Mouse (Mus musculus) gastrocnemius, postnatal 25 days (tissue): ENCODE data around the gene Gm21411. TPM values are rescaled to one million over a fixed set of nuclear protein-coding genes. Genes with fewer than 3 reads are reported as not detected.
"Not testable (repeated sequence)": the region's sequence is repeated elsewhere in the genome, so short reads cannot be mapped to it uniquely, and the experiment has no call there.

Experiments used
- DNase-seq: peaks from one replicate; pipeline ENCODE4 v3.0.0; 2022
- long read RNA-seq, 2 experiments: library from polyadenylated mRNA; stranded (forward); transcript quantifications; one replicate each; pipeline ENCODE4 v2.0.0; 2021
- total RNA-seq, 2 experiments: library from RNA; stranded (reverse); gene quantifications; 1 replicate in 1 of 2; 2 replicates in 1 of 2; pipeline ENCODE4 v1.2.3; 2021

Gene Gm21411
- not detected for total RNA-seq
- long read RNA-seq, experiment 1: 0 reads
- long read RNA-seq, experiment 2: 0 reads

DNA sequence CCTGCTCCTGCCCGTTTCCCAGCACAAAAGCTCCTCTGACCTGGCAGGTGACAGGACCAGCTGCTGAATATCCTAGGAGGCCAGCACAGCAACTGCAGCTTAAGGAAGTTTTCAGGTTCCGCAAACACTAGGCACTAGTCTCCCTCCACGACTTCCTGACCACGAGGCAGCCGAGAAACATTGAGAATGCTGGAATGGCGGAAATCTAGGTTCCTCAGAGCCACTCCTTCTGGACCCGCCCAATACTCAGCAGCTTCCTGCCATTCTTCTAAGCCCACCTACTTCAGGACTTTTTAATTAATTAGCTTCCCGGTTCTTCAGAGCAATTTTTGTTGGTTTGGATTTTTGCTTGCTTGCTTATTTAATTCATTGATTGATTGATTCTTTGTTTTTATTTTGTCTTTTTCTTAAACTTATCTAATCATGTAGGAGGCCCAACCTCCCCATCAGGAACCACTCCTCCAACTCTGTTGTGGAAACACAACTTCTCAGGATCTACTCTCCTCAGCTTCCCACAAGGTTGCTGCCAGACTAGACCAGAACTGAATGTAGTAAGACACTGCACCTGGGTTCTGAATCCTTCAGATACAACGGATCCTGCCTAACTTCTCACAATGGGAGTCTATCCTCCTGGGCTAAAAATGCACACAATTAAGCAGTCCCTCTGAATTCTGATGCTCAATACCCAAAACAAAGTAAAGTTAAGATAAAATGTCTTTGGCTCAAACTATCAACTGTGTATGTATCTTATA, at the start of gene Gm21411:
Gene Gm21411 (minus strand): TSS at position 205 of the 752 bp plus-strand sequence.
- not testable (repeated sequence) for DNase-seq

DNA sequence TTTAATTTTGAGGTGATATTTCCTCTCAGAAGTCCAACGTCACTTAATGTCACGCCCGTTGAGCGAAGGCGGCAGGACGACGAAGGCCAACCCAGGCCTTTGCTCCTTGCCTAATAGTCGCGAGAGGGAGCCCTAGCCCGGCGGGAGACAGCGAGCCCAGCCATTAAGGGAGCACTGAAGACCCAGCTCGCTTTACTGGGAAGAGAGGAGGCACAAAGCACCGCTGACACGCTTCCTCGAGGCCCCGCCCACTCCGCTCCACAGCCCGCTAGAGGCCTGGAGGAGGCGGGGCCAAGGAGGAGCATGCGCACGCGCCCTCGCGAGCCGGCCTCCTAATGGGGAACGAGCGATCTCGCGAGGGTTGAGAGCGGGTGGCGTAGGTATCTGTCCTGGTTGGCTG, 32.3 kb upstream of the Gm21411 start:
- DNase-seq: not testable (repeated sequence)

DNA sequence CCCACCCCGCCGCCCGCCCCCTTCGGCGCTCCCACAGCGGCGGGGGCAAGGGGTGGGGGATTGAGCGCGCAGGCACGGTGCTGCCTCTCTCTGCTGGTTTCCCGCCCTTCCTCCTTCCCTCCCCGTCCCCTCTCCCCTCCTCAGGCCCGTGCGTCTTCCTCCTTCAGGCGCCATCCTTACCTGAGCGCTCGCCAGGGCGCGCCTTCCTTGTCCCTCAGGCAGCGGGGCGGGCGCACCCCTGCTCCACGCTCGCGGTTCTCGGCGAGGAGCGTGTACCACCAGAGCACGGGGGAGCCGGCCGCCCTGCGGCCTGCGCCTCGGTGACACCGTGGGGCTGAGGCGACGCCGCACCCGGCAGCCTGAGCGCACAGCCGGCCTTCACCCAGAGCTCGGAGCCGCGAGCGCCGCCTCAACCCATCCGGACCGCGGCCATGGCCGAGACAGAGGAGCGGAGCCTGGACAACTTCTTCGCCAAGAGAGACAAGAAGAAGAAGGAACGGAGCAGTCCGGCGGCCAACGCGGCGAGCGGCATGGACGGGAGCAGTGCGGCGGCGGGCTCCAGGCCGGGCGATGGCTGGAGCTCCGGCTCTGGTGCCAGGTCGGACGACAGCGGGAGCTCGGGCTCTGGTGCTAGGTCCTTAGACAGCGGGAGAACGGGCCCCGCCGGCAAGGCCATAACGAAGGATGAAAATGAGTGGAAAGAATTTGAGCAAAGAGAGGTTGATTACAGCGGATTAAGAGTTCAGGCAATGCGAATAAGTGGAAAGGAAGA, 23.1 kb upstream of the Gm21411 start:
- no peak for DNase-seq

DNA sequence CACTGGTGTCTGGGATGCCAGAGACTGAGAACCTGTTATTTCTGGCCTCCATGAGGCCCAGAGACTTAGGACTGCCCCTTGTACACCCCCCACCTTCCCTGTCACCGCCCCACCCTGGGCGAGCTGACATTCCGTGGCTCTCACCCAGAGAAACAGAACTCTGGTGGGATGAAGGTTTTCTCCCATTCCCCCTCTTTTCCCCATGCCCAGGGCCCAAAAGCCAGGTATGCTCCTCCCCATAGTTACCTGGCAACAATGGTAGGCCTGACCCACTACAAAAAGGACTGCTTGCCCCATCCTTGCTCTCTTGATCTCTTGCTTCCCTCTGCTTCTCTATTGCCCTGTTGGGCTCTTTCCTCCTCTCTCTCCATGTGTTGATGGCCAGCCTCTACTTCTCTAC, 5.8 kb upstream of the Gm21411 start:
- DNase-seq: no peak

DNA sequence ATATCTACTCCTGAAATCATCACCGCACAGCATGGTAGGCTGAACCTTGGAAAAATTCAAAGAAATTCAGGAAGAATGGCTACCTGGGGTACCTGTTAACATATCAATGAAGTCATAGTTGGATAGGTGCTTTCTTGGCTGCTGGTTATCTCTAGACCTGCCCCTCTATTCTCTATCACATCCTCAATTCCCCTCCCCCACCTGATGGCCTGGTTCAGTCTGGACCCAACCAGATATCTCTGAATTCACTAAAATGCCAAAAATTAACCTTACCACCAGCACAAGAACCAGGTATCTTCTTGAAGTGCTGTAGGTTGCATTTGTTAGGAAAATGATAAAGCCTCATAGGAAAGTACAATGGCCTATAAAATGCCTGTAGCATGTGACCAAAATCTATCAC, 1.3 kb downstream of the Gm21411 start:
- not testable (repeated sequence) for DNase-seq

DNA sequence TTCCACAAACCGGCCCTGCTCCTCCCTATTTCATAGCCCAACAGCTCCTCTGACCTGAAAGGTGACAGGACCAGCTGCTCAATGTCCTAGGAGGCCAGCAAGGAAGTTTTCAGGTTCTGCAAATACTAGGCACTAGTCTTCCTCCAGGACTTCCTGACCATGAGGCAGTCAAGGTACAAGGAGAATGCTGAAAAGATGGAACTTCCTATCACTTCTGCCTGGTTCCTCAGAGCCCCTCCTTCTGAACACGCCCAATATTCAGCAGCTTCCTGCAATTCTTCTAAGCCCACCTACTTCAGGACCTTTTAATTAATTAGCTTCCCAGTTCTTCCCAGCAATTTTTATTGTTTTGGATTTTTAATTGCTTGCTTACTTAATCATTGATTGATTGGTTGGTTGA, 4.6 kb downstream of the Gm21411 start:
- DNase-seq: not testable (repeated sequence)

DNA sequence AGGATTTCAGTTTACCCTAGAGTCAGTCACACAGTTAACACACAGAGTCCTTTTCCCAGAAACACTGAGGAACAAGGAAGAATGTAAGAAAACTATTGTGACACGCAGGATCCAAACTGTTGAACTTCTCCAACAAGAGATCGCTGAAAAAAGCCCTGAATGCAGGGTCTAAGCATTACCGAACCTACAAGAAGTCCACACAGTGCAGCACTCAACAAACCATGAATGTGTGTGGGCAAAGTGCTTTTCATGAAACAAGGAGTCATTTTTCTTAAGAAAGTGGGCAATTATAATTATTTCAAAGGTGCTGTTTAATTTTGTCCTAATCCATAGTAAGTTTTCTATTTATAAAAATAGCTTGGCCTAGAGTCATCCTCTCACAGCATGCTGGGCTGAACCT, 6.3 kb downstream of the Gm21411 start:
- DNase-seq: not testable (repeated sequence)

Other genes starting within 250 kb of the Gm21411 start
- not detected for gene Zfp989, start 62.4 kb upstream of the Gm21411 start, total RNA-seq
- under 1 TPM in 1 of 2 experiments, not detected in 1; 0.08 TPM for gene Rex2, start 112.3 kb upstream of the Gm21411 start, total RNA-seq
- 1 to 10 TPM; 1.5 to 2.7 TPM for gene Zfp991, start 222.4 kb upstream of the Gm21411 start, total RNA-seq